In genomic region chr3:58883511-58883907, GRCm38 (mm10) we compare ENCODE assay signal across 19 mouse cellular contexts. TPM values are rescaled to one million over a fixed set of nuclear protein-coding genes. Genes with fewer than 3 reads are reported as not detected.
A peak's percentile ranks its signal among the peaks of the same experiment; 100 is the strongest.
DNase-seq lines count a peak whose midpoint lies in the region; ATAC-seq lines count a peak whose summit lies in the region.
"Had no signal": no experiment of that assay in that cellular context is flagged by ENCODE, and none has a peak within 500 bp of the region (broad histone marks: within the 10 kb centered on the region; RNA-seq: fewer than 3 reads in every experiment).

No protein-coding gene starts in this region.

- H3K4me2 ChIP-seq in hindbrain, embryonic 13.5 days = no peak overlapping the region
- no peak overlapping the region for H3K4me2 ChIP-seq in hindbrain, embryonic 12.5 days (replicated peaks)
- H3K4me2 ChIP-seq in neural tube, embryonic 12.5 days (replicated peaks) = no peak overlapping the region
- no peak overlapping the region for H3K4me2 ChIP-seq in neural tube, embryonic 14.5 days (ENCODE audit: low read depth, low read length)
- H3K4me2 ChIP-seq: embryonic facial prominence, embryonic 13.5 days; forebrain, embryonic 13.5 days had no signal

- H3K9ac ChIP-seq in hindbrain, embryonic 13.5 days = no peak overlapping the region
- H3K9ac ChIP-seq in hindbrain, embryonic 12.5 days = no peak overlapping the region
- no peak overlapping the region for H3K9ac ChIP-seq in neural tube, embryonic 12.5 days
- H3K9ac ChIP-seq in neural tube, embryonic 14.5 days (replicated peaks; ENCODE audit: low read depth, low read length) = no peak overlapping the region
- H3K9ac ChIP-seq: embryonic facial prominence, embryonic 13.5 days; forebrain, embryonic 13.5 days; forebrain, postnatal 0 days; heart, embryonic 13.5 days had no signal

- ATAC-seq in hindbrain, embryonic 13.5 days (ENCODE audit: low FRiP score) = peak; percentile 29; the same call in 1 of the 2 replicates
- ATAC-seq in hindbrain, embryonic 12.5 days (ENCODE audit: low FRiP score) = no peak
- ATAC-seq in neural tube, embryonic 12.5 days (ENCODE audit: low FRiP score, low read depth) = peak; percentile 43; the same call in 1 of the 2 replicates
- peak; percentile 73 for ATAC-seq in neural tube, embryonic 14.5 days (ENCODE audit: low read depth)
- ATAC-seq: activated CD4-positive, CD25-positive, alpha-beta regulatory T cell, adult 4 months; inflammation-experienced regulatory T-cells, adult 6 months had no signal

- H3K27ac ChIP-seq in hindbrain, embryonic 13.5 days = no peak overlapping the region
- H3K27ac ChIP-seq in hindbrain, embryonic 12.5 days = no peak overlapping the region
- no peak overlapping the region for H3K27ac ChIP-seq in neural tube, embryonic 12.5 days
- no peak overlapping the region; the same call in 1 of the 2 replicates for H3K27ac ChIP-seq in neural tube, embryonic 14.5 days (ENCODE audit: low read depth, low read length)
- H3K27ac ChIP-seq: embryonic facial prominence, embryonic 13.5 days; forebrain, embryonic 13.5 days had no signal

- no peak overlapping the region for H3K4me3 ChIP-seq in hindbrain, embryonic 13.5 days
- H3K4me3 ChIP-seq in hindbrain, embryonic 12.5 days = no peak overlapping the region
- no peak overlapping the region for H3K4me3 ChIP-seq in neural tube, embryonic 12.5 days
- no peak overlapping the region for H3K4me3 ChIP-seq in neural tube, embryonic 14.5 days (ENCODE audit: low read depth, low read length)
- H3K4me3 ChIP-seq: embryonic facial prominence, embryonic 13.5 days; forebrain, embryonic 13.5 days; heart, embryonic 13.5 days had no signal

- H3K36me3 ChIP-seq in hindbrain, embryonic 13.5 days = no peaks in the 10 kb centered on the region
- no peaks in the 10 kb centered on the region for H3K36me3 ChIP-seq in hindbrain, embryonic 12.5 days
- no peaks in the 10 kb centered on the region for H3K36me3 ChIP-seq in neural tube, embryonic 12.5 days
- H3K36me3 ChIP-seq in neural tube, embryonic 14.5 days (ENCODE audit: control insufficient read depth, insufficient read depth, low read length) = no peaks in the 10 kb centered on the region
- H3K36me3 ChIP-seq: embryonic facial prominence, embryonic 13.5 days; heart, embryonic 13.5 days had no signal

- H3K4me1 ChIP-seq in hindbrain, embryonic 13.5 days (replicated peaks) = peaks cover 18% of the 10 kb centered on the region
- H3K4me1 ChIP-seq in hindbrain, embryonic 12.5 days = peaks cover 6% of the 10 kb centered on the region
- H3K4me1 ChIP-seq in neural tube, embryonic 12.5 days = peaks cover 12% of the 10 kb centered on the region; the same call in 1 of the 2 replicates
- H3K4me1 ChIP-seq in neural tube, embryonic 14.5 days (ENCODE audit: control insufficient read depth, insufficient read depth, low read length) = peaks cover 7% of the 10 kb centered on the region; the same call in 1 of the 2 replicates

- H3K27me3 ChIP-seq in hindbrain, embryonic 13.5 days = no peaks in the 10 kb centered on the region
- H3K27me3 ChIP-seq in hindbrain, embryonic 12.5 days = no peaks in the 10 kb centered on the region
- H3K27me3 ChIP-seq in neural tube, embryonic 12.5 days (replicated peaks) = 0 out of 2 replicates have a peak, but pooled peaks cover 4% of the 10 kb centered on the region
- H3K27me3 ChIP-seq in neural tube, embryonic 14.5 days (ENCODE audit: control insufficient read depth, insufficient read depth, low read length) = no peaks in the 10 kb centered on the region
- H3K27me3 ChIP-seq: CH12.LX; embryonic facial prominence, embryonic 13.5 days; forebrain, embryonic 13.5 days; heart, embryonic 13.5 days; Patski had no signal

- H3K9me3 ChIP-seq in hindbrain, embryonic 13.5 days = no peaks in the 10 kb centered on the region
- H3K9me3 ChIP-seq in hindbrain, embryonic 12.5 days (replicated peaks) = no peaks in the 10 kb centered on the region
- H3K9me3 ChIP-seq in neural tube, embryonic 12.5 days = no peaks in the 10 kb centered on the region
- no peaks in the 10 kb centered on the region for H3K9me3 ChIP-seq in neural tube, embryonic 14.5 days (ENCODE audit: control insufficient read depth, low read length)
- H3K9me3 ChIP-seq: embryonic facial prominence, embryonic 13.5 days; forebrain, embryonic 13.5 days; heart, embryonic 13.5 days had no signal

- no peak for DNase-seq in neural tube, embryonic 10.5 days (ENCODE audit: extremely low spot score, low spot score)
- DNase-seq in right cerebral cortex, postnatal 14 days = no peak
- DNase-seq: cerebellum, adult 11-12 months; cerebellum, adult 9-10 months; cerebellum, postnatal 25 days; gastrocnemius, postnatal 14 days; heart, postnatal 4 days had no signal

RNA-seq across cellular contexts. Expression of gene Clrn1, which starts 1.6 kb away (rescaled TPM):
- polyA plus RNA-seq in hindbrain, embryonic 13.5 days (2015; fragmentation: Nextera tagmentation; extraction: Ambion mirVana) = 3.2 and 4.7 TPM in 2 replicates
- 2.3 and 3.5 TPM in 2 replicates for polyA plus RNA-seq in hindbrain, embryonic 12.5 days (2016; fragmentation: Nextera tagmentation; extraction: Ambion mirVana)
- polyA plus RNA-seq in neural tube, embryonic 12.5 days (2016; fragmentation: Nextera tagmentation; extraction: Ambion mirVana) = 0.68 and 1.4 TPM in 2 replicates
- 1.3 and 1.5 TPM in 2 replicates for polyA plus RNA-seq in neural tube, embryonic 14.5 days (2014; fragmentation: Nextera tagmentation; extraction: Ambion mirVana)
- polyA plus RNA-seq: activated CD4-positive, CD25-positive, alpha-beta regulatory T cell, adult 4 months; inflammation-experienced regulatory T-cells, adult 6 months; Patski had no signal
